Mouse (Mus musculus) monocyte, adult 2 months (primary cell): ENCODE data around the gene Dcun1d3.
A peak's percentile ranks its signal among the peaks of the same experiment; 100 is the strongest.

Source experiments
- DNase-seq, 2 experiments: peaks; one replicate each; pipeline ENCODE4 v3.0.0; 2022; ENCODE audit warnings: low spot score in 2 of 2, low read depth in 1 of 2

Dcun1d3 gene

DNA sequence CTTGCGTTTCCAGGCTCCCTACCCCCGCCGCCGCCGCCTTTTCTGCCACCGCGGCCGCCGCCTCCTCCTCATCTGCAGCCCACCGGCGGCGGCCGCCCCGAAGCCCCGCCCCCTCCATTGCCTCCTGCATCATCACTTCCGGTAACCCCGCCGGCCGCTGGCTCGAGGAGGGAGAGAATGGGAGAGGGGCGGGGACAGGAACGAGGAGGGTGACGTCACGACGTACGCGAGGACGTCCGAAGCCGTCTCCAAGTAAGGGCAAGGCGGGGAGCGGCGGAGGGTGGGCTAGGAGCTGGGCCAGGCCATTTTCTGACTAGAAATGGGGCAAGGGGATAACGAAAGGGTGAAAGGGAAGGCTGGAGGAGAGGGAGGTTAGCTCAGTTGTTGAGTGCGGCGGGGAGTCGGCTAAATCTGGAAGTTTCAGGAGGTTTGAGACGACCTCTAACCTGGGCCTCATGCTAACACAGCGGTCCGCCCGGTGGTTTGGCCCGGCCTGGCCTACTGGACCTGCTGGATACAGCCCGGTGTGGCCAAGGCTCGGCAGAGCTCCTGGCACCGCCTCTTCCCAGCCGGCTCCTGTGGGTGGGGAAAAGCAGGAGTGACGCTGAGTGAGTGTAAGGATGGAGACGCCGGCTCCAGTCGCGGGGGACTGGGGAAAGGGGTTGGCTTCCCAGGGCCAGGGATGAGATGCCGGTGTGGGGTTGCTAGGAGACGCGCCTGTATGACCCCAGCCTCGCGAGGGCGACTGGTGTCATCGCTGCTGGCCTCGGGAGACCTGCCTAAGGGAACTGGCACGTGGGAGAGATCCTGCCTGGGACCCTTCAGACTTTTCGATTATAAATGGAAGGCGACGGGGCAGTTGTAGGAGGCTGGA is at the start of gene Dcun1d3, which contains the start of gene Lyrm1:
Gene Dcun1d3, minus strand, starts transcription at position 660 of the 874 bp plus-strand sequence.
Gene Lyrm1, plus strand, starts transcription at position 223 of the 874 bp plus-strand sequence.
- DNase-seq, result peak; percentile 88 to 92

DNA sequence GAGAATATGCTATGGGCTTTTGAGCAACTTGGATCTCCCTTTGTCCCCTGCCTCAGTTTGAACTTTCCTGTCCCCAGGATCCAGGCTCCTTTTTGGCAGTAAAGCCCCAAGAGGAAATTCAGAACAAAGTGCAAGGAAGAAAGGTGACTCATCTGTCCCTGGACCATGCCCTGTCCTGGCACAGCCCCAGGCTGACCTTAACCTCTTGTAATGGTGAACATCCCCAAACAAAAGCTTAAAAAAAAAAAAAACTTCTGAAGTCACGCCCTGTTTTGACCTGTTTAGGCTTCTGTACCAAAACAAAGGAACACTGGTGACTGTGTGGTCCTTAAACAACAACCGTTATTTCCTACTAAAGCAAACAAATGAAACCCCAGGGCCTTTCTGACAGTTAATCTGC is 45.5 kb upstream of the Dcun1d3 start:
- DNase-seq, result no peak

DNA sequence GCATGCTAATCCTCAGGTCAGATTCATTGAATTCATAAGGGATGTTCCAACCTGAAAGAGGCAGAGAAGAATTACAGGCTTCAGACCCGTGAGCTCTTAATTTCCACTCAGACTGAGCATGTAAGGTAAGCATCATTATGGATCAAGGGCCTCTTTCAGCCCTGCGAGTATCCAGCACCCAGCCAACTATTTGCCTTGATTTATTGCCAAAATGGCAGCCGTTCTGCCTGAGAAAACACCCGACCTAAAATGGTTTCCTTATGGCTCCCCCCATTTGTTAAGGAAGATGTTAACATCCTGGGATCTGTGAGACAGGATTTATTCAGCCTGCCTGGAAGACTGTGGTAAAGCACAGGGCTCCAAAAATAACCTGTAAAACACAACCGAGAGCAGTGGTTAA is 40.9 kb upstream of the Dcun1d3 start:
- DNase-seq, result no peak

DNA sequence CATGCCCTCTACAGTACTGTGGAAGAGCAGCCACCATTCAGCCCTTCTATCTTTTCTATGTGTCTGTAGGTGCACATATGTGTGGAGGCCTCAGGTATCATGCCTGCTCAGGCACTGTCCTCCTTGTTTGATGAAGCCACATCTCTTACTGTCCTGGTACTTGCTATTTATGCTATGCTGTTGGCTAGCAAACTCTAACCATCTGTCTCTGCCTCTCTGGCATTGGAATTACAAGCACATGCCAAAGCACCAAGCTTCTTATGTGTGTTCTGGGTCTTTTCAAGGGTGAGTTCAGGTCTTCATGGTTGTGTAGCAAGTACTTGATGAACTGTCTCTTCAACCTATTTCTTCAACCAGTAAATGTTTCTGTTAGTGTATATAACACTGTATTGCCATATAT is 40.2 kb upstream of the Dcun1d3 start:
- DNase-seq, result no peak

DNA sequence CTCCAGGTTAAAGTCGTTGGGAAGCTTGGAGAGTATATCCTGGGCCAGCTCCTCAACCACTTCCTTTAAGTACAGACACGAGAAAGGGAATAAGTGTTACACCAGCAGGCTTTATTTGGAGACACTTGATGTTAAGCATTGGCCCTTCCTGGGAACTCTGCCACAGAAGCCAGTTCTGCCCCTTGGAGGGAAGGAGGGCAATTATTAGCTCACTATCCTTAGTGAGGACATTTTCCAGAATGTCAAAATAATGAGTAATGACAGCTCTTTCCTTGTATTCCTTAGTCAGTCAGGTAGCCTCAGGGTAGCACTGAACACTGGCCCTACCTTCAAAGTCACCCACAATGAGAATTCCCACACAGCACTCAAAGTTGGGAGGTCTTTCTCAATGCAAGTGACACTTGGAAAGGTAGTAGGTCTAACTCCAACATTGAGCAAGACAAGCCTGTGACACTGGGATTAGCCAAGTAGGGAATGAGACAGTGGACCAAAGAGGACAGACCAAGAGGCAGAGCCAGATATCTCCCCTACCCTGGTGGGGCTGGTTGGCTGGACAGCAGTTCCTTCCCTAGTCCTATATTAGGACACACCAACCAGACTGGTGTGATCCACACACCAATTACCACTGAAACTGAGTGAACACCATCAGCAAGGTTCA is 32.8 kb upstream of the Dcun1d3 start:
- DNase-seq, result no peak

DNA sequence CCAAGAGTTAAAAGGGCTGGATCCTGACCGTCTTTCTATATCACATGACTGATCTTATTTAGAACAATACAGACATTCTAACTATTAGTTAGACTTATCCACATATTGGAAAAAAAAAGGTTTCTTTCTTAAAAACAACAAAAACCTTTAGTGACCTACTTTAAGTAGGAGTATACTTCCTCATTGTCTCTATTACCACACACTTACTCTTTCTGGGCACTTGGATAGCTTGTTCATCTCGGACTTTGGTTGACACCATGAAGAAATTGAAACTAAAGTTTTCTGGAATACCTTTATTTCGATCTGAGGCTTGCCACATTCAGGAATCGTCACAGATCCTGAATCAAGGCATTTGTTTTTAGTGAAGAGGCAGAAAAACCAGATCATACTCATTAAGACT is 25.0 kb upstream of the Dcun1d3 start:
- no peak for DNase-seq

DNA sequence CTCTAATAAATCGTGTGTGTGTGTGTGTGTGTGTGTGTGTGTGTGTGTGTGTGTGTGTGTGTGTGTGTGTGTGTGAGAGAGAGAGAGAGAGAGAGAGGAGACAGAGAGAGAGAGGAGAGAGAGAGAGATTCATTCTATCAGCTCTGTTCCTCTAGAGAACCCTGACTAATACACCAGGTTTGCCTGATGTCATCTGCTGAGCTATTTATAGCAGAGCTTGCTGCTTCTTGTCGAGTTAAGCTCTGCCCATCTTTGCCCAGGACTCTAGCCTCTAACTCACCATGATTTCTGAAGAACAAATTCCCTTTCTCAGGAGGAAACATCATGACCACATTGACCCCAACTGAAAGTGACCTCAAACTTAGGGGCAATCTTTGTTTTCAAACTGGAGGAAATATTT is 24.4 kb upstream of the Dcun1d3 start:
- DNase-seq, result no peak

DNA sequence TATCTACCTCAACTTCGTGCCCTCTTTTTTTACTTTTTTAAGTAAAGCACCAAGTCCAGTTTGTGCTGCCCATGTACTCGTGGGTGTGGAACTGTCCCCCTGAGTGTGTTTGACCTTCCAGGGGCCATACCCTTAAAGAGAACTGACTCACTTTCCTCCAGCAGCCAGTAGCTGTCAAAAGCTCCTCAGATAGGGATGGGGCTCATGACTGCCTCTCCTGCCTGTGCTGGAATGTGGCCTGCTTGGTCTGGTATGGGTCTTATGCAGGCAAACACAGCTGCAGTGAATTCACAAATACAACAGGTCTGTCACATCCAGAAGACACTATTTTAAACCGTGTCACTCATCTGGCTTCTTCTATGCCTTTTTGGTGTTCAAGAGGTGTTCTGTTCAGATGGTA is 15.6 kb upstream of the Dcun1d3 start:
- DNase-seq, result no peak

DNA sequence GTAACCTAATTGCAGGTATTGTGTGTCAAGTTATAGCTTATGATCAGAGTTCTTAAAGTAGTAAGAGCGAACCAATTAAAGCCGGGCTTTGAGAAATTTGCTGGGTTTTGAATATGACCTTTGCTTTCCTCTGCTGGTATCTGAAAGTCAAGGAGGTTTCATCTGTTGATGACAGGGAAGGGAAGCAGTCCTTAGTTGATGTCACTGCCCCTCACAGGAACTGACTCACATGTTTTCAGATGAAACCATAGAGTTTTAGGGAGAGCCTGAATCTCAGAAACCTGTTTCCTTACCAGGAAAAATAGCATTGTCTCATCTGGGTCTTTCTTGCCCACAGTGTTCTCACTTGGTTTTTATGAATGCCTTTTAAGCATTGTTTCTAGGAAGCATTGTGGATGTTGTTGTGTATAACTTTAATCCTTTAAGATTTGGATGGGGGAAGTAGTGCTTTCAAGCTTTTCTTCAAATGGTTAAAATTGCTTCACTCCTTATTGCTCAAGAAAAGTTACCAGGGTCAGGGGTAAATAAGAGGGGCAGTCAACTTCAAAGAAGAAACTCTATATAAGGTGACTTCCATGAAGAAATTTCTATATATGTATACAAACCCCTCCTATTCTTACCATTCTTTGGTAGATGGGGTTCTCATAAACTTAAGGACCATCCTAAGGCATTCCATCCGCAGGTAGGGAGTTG is 10.6 kb upstream of the Dcun1d3 start:
- no peak for DNase-seq

DNA sequence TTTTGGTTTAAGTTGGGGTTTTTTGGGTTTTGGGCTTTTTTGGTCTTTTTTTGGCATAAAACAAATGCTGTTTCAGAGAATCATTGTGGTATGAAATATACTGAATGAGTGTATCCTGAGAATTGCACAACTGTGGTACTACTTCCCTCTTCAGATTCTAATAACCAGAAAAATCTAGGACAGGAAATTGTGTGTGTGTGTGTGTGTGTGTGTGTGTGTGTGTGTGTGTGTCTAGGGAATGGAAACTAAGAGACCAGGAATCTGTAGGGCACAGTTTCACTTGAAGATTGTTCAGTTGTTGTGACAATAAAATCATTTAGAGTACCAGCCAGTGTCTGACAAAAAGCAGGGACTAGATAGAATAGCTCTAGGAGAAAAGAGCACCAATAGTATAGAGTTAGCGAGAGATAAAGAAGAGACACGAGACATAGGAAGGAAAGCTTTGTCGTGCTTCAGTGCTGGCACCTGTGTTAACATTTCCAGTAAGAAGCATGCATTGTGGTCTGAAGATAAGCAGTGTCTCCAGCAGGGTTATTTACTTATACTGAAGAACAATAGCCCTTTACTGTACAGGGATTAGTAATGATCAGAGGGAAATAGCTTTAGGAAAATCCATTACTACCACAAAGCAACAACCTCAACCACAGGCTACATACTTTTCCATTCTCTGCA is 3.4 kb upstream of the Dcun1d3 start:
- DNase-seq, result no peak

DNA sequence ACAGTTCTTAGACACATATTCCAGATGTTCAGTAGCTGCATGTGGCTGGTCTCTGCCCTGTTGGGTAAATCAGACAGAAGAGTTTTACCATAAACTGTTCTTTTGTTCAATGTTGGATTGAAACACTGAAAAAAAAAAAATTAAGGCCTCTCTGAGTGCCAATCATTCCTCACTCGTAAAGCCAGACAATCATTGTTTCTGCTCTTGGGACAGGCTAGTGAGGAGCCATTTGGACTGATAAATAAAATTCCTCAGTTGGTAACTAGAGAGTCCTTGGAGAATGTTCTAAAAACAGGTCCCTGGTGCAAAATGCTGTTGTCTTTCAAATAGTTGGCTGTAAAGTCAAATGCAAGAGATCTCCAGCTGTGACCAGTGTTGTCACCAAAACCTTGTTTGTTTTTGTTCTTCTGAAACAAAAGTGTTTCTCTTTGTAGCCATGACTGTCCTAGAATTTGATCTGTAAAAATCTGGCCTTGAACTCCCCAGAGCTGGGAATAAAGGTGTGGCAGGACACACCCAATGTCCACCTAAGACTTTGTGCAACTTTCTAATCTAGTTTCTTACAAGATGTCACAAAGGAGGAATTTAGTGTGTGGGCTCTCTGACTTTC is 2.3 kb upstream of the Dcun1d3 start:
- DNase-seq, result no peak

DNA sequence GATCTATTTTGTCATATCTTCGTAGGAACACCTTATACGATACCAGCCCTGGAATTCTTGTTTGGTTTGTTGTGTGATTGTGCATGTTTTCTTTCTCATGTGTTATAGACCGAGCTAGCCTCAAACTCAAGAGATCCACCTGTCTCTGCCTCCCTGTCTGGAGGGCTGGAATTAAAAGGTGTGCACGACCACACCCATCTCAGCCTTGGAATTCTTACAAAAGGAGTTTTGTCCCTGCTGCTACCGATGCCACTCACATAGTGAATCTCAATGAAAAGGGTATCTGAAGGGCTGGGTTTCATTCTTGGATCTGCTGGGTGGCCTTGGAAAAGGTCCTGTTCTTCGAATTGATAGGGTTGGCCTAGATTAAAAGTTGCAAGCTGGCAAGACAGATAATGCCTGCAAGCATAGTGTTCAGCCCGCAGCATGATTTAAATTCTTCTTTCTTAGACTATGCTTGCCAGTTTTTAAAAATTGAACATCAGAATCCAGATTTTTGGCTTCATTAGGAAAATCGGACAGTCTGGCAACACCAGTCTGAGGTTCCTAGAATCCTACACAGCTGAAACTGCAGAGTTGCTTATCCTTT is 1.5 kb upstream of the Dcun1d3 start:
- DNase-seq, result no peak

DNA sequence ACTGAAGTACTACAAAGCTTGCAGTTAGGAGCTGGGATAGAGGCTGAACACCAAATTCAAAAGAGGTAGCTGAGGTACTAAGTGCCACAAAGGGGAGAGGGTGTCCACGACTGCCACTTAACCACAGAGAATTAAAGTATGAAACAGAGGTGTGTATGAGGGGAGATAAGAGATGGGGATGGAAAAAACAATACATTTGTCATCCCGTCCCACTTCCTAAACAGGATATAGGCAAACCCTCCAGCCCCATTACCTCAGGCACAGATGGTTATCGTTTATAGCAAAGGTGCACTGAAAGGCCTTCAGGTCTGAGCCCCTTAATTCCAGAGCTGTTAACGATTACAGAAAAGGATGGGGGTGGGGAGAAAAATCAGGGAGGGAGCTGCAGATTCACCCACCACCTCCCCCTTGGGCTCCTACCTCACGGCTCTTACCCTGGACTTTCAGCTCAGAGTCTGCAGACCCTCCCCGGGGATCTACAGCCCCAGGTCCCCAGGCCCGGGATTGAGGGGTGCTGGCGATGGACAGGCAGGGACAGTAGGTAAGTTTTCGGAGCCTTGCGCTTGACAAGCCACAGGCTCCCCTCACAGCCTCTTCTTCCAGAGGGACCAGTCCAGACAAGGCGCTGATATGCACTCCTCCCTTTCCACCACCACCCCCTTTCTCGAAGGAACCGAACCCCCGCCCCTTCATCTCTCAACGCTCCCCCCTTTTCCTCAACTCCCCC is 1.1 kb downstream of the Dcun1d3 start:
- DNase-seq, result peak in 1 of 2 experiments; percentile 4

DNA sequence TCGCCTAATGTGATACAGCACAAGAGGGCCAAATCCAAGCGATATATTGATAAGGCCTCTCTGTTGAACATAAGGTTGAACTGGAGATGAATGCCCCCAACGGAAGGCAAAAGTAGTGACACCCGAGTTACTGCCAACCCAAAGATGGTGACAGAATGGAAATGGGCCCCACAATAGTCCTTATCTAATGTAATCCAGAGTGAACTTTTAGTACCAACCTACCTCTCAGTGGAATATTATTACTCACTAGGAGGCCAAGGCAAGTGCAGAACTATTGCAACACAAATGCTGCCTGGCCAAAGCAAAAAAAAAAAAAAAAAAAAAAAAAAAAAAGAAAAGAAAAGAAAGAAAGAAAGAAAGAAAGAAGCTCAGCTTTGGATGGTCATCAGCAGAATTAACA is 3.4 kb downstream of the Dcun1d3 start:
- no peak for DNase-seq

DNA sequence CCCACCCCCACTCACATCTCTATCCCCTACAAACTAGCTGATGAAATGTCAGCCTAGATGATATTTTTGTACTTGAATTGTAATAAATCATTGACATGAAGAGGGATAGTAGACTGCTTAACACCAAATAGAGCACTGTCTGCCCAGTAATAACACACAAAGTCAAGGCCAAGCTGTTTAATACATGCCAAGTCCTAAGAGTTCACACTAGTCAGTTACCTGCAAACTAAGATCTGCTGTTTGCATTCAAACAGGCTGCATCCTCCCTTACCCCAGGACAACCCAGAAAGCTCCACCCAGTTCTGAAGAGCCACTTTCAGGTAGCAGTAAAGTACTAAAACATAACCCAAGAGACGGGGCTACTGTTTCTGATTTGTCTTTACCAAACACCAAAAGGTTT is 3.9 kb downstream of the Dcun1d3 start:
- no peak for DNase-seq

DNA sequence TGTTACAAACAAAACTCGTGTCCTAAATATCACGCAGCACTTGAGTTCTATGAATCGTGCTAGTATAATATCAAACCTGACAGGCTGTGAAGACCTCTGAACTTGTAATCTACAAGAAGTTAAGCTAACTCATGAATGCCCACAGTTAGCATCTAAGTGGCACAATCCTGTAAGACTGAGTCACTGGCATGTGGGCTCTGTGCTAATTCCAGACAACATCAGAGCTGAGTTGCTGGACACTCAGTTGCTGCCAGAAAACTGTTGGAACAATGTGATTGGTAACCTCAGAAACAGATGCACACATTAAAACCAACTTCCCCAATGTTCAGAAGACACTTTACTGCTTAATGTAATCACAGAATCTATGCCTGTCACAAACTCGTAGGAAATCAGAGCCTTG is 8.2 kb downstream of the Dcun1d3 start:
- DNase-seq, result no peak

DNA sequence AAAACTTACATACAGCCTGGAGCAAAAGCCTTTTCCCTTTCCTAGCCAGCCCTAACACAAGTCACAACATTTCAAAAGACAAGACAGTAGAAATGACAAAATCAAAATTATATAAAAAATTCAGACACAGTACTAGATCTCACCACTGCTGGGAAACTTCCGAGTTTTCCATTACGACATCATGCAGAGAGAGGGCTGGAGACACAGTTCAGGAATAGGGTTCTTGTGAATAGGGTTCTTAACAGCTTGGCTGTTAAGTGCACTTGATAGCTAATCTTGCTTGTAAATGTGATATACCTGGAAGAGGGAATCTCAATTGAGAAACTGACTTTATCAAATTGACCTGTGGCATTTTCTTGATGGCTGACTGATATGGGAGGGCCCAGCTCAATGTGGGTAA is 14.9 kb downstream of the Dcun1d3 start:
- DNase-seq, result no peak

DNA sequence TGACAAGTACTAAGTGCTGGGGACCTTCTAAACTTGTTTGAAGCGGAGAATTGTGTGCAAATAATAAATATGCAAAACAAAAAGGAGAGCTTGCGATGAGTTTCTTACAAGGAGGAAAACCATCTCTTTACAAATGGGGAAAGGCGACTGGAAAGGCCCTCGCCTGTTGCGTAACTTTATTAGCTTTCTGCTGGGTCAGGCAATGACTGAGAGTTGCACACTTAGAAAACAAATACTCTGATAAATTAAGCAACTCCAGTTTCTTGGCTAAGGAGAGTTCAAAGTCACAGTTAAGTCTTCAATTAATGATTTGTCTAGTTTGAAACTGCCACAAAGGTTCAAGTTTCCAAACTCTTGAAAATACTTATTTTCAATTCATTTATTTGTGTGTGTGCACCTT is 15.8 kb downstream of the Dcun1d3 start:
- no peak for DNase-seq

DNA sequence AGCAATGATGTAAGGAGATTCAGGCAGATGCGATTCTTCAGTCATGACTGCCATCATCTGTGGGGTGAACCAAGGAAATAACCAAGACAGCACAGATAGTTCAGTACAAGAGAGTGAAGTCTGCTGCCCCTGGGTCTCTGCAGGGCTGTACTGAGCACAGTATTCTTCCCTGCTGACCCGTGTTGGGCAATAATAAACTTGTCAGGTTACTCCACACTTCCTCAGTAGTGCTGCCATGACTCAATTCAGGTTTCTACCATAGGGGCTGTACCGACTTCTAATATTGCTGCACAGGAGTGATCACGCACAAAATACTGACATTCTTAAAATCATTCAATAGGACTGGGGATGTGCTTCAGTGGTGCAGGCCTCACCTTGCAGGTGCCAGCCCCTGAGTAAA is 16.9 kb downstream of the Dcun1d3 start:
- DNase-seq, result peak in 1 of 2 experiments; percentile 4
